Mouse (Mus musculus) G1E-ER4 (cell line): ENCODE results near the gene Gm3336. TPM values are rescaled to one million over a fixed set of nuclear protein-coding genes. Genes with fewer than 3 reads are reported as not detected.
A peak's percentile ranks its signal among the peaks of the same experiment; 100 is the strongest.

ENCODE experiments used
- GATA1 ChIP-seq: IDR thresholded peaks from one replicate; pipeline ENCODE4 v1.8.0; 2012; ENCODE audit warnings: low read length, inconsistent platforms
- polyA plus RNA-seq: library from polyadenylated mRNA; stranded (reverse); fragments of >175 nt; gene quantifications from 2 replicates; pipeline ENCODE4 v1.2.3, GENCODE M21; 2012

The Gm3336 gene
- polyA plus RNA-seq, 1 experiment: not detected

DNA sequence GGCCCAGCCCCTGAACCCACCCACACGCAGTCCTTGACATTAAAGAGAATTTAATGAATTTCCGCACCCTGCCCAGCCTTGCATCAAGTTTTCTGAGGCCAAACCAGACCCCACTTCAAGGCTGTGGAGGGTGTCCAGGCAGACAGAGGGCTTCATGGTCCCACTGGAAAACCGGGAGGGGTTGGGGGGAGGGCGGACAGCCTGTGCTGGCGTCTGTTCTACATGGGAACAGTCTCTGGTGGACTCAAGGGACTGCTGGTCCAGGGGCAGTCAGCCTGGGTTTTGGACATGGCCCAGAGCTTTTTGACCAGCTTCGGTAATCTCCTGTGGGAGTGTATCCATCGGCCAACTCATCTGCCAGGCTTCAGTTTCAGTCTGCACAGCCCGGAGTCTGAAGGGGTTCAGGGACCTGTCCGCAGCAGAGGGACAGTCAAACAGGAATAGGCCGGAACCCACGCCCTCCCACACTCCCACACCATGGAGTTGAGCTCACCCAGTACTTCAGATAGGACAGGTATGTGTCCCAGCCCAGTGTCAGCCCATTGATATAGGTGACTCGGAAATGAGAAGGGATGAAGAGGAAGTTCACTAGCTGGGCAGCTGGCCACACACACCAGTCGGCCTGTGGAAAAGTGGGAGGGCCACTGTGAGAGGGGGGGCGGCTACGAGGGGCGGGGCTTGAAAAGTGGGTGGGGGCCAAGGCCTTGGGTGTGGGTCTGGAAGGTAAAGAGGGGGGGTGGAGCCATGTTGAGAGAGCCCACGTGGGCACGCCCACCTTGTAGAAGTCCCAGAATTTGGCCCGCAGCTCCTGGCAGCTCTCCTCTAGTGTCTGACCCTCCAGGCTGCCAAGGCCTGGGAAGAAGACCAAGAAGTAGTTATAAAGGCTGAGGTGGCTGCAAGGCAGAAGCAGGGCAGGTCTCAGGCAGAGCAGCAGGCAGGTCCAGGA is 40.5 kb downstream of the Gm3336 start:
- no peak for TF ChIP-seq GATA1

DNA sequence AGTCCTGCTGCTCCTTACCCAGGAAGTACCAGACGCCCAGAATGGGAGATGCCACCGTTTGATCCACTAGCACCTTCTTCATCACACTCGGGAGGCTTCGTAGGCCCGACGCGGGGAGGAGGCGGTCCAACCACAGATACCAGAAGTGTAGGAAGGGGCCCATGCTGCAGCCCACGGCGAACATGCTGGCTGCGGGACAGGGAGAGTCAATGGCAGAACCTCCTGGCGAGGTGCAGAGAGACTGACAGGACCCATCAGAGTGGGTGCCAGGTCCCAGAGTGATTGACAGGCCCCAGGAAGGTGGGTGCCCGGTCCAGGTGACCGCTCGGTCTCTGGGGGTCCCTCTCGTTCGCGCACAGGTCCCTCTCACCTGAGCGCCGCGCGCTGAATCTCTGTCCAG is 42.0 kb downstream of the Gm3336 start:
- TF ChIP-seq GATA1: no peak

DNA sequence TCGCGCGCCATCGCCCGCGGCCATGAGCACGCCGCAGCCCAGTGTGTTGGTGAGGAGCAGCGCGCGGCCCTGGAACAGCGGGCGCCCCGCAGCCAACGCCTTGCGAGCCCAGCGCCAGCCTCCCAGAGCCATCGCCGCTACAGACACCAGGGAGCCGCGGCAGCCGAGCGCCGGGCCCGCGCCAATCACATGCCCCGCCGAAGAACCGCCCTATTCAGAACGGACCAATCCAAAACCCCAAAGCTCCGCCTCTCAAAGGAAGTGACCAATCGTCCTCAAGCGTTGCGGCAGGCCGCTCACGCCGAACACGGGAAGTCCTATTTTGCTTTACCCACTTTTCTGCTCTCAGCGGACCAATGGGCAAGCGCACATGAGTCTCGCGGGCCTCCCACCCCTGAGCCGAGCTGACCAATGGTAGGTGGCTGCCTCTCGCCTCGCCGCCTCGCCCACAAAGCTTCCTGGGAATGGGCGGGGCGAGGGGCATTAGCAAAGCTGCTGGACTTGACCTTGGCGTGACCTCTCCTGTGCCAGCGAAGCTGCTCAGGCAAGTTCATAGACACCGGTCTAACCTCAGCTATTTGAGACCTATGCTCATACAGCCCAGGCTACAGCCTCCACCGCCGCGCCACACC is 42.5 kb downstream of the Gm3336 start, which contains the start of gene Mpv17l2:
Mpv17l2 (minus strand) TSS at position 172 of the 632 bp plus-strand sequence.
- no peak for TF ChIP-seq GATA1

DNA sequence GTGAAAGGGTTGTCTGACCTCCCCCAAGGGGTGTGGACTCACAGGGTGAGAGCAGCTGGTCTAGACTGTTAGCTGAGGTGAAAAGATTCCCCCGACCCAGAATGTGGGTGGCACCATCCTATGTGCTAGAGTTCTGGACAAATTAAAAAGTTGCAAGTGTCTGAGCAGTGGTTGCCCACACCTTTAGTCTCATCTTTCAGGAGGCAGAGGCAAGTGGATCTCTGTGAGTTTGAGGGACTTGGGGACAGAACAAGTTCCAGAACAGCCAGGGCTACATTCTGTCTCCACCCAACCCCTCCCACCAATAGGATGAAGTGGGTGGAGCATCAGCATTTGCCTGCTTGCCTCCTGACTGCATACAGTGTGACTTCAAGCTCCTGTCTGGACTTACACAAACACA is 43.8 kb downstream of the Gm3336 start:
- TF ChIP-seq GATA1: no peak

DNA sequence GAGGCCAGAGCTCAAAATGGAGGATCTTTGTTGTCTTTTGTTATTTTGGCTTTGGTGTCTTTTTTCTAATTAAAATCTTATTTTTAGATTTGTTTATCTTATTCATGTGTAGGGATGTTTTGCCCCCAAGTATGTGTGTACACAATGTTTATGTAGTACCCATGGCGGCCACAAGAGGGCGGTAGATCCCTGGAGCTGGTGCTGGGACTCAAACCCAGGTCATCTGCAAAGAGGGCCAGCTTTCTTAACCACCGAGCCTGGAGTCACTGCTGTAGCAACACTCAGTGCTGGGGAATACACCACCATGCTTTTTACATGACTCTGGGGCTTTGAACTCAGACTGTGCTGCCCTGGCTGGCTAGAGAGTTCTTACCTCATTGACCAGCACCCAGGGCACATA is 45.0 kb downstream of the Gm3336 start:
- no peak for TF ChIP-seq GATA1

DNA sequence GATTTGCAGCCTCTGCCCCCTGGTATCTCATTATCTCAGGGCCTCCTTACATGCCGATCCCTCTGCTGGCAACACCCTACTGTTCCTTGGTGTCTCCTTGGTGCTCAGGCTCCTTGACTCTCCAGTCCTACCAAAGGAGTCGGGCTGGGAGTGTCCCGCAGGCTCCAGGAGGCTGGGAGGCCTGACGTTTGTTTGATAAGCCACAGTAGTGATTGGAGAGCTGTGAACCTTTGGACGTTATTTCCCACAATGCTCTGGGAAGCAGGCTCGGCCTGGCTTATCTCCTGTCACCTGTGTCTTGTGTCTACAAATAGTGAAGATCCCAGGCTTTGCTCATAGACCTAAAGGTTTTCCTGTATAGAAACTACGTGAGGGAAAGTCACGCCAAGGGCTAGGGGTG is 45.7 kb downstream of the Gm3336 start:
- peak; percentile 58 for TF ChIP-seq GATA1

DNA sequence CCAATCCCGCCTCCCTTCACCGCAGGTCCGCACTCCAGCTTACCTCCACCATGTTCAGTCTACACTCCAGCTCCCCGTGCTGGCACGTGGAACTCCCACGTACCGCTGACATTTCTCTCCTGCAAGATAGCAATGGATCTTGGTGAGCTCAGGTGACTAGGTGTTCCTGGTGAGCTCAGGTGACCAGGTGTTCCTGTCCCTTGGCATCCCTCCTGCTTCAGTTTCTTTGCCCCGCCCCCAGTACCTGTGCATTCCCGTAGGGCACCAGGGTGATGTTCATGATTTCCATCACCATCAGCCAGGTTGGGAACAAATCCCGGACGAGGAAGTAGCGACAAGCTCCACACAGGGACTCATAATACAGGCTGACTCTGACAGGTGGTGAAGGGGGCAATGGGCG is 46.3 kb downstream of the Gm3336 start:
- TF ChIP-seq GATA1: no peak

DNA sequence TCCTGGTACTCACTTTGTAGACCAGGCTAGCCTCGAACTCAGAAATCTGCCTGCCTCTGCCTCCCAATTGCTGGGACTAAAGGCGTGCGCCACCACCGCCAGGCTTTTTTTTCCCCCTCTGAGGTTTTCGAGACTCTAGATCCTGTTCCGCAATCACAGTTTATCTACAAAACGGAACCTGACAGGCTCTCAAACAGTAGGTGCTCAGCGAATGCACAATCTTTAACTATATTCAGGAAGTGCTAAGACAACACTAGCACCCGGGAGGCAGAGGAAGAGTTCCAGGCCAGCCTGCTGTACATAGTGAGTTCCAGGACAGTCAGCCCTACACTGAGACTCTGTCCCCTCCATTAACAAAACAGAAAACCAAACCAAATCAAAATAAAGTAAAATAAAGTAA is 47.0 kb downstream of the Gm3336 start:
- TF ChIP-seq GATA1: no peak

DNA sequence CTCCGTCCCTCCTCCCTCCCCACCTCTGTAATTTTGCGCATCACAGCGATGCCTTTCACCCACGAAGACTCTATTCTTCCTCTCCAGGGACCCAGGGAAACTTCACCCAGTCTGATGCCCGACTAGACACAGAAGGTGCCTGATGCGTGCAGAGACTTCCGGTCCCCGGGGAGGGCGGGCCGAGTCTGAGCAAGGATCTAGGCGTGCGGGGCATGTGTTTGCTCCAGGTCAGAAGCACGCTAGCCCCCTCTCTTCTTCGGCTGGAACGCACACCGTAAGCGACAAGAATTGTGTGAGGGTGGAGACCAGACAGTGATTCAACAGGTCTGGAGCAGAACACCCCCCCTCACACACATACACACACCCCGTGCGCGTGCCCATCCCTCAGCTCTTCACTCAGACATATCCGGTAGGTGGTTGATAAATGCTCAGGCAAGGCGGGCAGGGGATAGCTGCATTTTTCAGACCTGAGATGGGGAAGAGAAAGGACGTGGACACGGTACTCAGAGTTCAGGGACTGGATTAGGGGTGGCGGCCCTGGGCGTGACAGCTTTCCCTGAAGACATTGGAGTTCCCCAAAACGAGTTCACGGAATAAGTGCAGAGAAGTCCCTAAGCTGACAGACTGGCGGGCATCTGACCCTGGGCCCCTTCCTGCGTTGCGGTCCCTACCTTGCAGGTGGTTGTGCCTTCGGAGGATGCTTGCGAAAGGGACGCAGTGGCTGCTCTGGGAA is 47.7 kb downstream of the Gm3336 start:
- TF ChIP-seq GATA1: no peak

DNA sequence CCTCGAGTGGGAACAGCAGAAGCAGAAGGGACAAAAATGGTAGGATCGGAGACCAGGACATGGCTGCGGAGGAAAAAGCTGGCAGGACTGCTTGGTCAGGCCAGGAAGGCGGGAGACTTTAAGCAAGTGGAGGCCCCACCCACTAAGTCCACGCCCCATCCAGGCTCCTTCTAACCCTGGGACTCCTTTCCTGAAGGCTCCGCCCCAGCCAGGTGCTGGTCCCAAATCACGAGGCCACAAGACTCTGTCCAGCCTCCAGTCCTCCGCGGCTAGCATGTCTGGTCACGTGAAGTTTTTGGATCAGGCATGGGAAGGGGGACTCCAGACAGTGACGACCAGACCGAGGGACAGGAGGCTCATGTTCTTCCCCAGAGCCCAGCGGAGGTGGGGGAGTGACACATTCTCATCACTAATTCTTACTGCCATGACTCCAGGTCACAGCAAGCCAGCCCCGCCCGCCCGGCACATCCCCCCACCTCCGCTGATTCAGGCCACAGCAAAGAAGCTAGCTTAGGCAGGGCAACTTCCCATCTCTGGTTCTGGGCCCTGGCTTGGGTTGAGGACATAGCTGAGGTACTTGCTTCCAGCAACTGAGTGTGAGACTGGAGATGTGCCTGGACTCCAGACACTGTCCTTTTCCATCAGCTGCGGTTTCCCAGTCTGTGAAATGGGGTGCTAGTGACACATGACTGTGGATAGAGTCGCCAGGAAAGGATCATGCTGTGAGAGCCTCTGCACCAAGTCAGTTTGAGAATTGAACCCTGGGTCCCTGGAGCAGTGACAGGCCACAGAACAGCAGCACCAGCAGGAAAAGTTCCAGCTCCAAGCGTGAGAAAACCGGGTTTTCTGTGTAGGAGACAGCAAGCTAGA is 48.5 kb downstream of the Gm3336 start:
- no peak for TF ChIP-seq GATA1

DNA sequence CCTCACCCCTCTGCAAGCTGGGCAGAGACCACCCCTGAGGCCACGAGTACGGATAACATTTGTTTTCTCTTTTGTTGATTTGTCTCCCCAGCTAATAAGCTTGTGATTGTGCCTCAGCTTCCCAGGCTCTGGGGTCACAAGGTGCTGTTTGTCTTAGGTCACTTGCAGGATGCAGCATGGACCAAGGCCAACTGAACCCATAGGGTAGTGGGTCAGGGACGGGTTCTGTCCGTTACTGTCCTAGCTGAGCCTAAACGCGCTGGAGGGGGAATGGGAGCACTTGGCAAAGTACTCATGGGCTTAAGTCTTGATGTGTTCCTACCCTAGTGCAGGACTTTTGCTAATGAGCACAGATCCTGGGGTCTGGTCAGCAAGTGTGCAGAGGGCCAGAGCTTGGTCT is 49.2 kb downstream of the Gm3336 start:
- no peak for TF ChIP-seq GATA1

DNA sequence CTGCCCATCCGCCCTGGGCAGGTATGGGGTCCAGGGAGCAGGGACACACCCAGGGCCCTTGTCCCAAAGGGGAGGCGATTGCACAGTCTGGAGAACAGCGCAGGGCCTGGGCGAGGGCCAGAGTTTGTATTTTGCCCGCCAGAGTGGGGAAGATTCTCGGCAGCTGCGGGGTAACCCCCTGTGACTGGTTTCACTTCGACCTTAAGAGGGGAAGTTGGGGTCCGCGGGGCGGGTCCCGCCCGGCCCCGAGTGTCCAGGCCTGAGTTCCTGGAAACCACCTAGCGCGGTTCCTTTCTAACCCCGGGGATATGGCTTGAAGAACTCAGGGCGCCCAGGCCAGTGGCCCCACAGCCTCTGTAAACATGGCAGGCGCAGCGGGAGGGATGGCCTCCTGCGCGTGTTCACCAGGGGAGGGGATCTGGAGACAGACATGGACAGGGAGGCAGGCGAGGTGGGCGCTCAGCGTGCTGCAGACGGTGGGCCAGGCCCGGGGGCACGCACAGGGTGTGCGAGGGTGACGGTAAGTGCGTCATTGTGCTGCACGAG is 50.0 kb downstream of the Gm3336 start:
- no peak for TF ChIP-seq GATA1

DNA sequence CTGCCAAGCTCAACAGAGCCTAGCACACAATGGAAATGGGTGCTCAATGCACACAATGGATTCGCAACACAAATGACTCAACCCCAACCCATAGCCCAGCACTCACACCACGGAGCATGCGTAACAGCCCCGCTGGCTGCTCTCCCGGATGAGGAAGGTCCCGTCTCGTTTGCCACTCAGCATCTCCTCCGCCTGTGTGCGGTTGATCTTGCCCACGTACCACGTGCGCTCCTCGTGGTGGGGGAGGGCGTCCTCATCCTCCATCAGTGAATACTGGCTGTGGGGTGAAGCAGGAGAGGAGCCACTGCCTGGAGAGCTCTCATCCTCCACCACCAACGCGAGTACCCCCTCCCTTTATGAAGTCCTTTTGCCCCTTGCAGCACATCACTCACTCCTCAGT is 50.6 kb downstream of the Gm3336 start:
- TF ChIP-seq GATA1: no peak

DNA sequence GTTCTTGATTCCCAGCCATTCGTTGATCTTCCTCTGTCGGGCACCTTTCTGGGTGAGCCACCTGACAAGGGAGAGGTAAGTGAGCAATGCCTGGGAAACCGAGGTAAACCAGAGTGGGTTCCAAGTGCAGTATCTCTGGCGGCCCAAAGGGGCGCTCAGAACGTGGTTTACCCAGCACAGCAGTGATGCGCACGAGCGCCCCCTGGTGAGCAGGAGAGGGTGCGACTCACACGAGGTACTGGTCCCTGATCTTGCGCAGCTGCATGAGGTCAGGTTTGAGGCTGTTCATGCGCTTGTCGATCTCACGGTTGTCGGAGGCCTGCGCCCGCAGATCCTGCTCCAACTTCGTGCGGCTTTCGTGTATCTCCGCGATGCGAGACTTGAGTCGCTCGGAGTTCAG is 51.0 kb downstream of the Gm3336 start:
- TF ChIP-seq GATA1: no peak

DNA sequence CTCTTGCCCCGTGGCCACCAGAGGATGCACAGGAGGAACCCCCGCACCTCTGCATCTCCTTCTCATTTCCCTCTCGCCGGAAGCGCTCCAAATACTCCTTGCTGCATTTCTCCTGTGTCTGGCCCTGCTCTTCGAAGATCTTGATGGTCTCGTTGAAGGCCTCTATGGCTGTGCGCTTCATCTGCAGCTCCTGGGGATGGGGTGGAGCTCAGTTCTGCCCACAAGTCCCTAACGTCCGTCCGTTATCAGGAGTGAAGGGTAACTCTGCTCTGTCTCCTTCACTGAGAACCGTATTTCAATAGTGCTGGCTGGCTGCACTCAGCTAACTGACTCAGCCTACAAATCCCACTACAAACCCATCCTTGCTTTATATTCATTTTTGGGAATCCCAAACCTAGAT is 51.5 kb downstream of the Gm3336 start:
- TF ChIP-seq GATA1: no peak

DNA sequence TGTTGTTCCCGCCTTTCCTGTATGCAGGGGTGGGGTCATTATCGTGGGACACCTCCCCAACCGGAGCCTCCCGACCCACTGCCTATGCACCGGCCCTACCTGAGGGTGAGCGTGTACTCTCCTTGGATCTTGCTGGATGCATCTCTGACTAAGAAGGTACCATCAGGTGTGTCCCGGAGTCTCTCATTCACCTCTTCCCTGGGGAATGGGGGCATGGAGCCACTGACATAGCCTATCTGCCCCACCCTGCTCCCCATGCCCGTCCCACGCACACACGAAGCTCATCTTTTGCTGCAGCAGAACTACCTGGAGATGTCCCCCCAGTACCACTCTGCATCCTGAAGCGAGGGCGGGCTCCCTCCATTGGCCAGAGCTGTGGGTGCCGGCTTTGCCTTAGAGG is 52.4 kb downstream of the Gm3336 start:
- no peak for TF ChIP-seq GATA1
